Comparison of ENCODE assay signal across 19 mouse cellular contexts in genomic region chr14:23486687-23487086, GRCm38 (mm10).
"Had no signal": no experiment of that assay in that cellular context is flagged by ENCODE, and none has a peak within 500 bp of the region (broad histone marks: within the 10 kb centered on the region; RNA-seq: fewer than 3 reads in every experiment).

No protein-coding gene starts in this region.

- H3K4me2 ChIP-seq: kidney, embryonic 15.5 days; liver, embryonic 13.5 days; midbrain, embryonic 12.5 days; midbrain, embryonic 15.5 days; neural tube, embryonic 12.5 days; neural tube, embryonic 15.5 days had no signal

- DNase-seq: kidney, adult 8-10 months; kidney, postnatal 10 days; kidney, postnatal 36 days; layer of hippocampus, postnatal 36 days; liver, embryonic 13.5 days; lung, adult 2 months; lung, postnatal 10 days; right cerebral cortex, adult 18-20 months; right cerebral cortex, postnatal 14 days; right cerebral cortex, postnatal 4 days; thymus, postnatal 36 days had no signal

- H3K36me3 ChIP-seq: kidney, embryonic 15.5 days; liver, embryonic 13.5 days; midbrain, embryonic 12.5 days; midbrain, embryonic 15.5 days; neural tube, embryonic 12.5 days; neural tube, embryonic 15.5 days had no signal

- H3K9me3 ChIP-seq: kidney, embryonic 15.5 days; liver, embryonic 13.5 days; midbrain, embryonic 12.5 days; midbrain, embryonic 15.5 days; neural tube, embryonic 12.5 days; neural tube, embryonic 15.5 days had no signal

- H3K4me3 ChIP-seq: kidney, embryonic 15.5 days; left cerebral cortex, adult 2 months; liver, embryonic 13.5 days; midbrain, embryonic 12.5 days; midbrain, embryonic 15.5 days; neural tube, embryonic 12.5 days; neural tube, embryonic 15.5 days had no signal

- ATAC-seq: midbrain, embryonic 15.5 days had no signal

- H3K27me3 ChIP-seq: kidney, embryonic 15.5 days; liver, embryonic 13.5 days; midbrain, embryonic 12.5 days; midbrain, embryonic 15.5 days; neural tube, embryonic 12.5 days; neural tube, embryonic 15.5 days had no signal

- H3K9ac ChIP-seq: kidney, embryonic 15.5 days; liver, embryonic 13.5 days; midbrain, embryonic 12.5 days; midbrain, embryonic 15.5 days; neural tube, embryonic 12.5 days; neural tube, embryonic 15.5 days had no signal

- H3K27ac ChIP-seq: kidney, embryonic 15.5 days; left cerebral cortex, adult 2 months; liver, embryonic 13.5 days; macrophage; midbrain, embryonic 12.5 days; midbrain, embryonic 15.5 days; neural tube, embryonic 12.5 days; neural tube, embryonic 15.5 days; stomach, postnatal 0 days had no signal

- H3K4me1 ChIP-seq: liver, embryonic 13.5 days; midbrain, embryonic 12.5 days; midbrain, embryonic 15.5 days; neural tube, embryonic 12.5 days; neural tube, embryonic 15.5 days had no signal
